Mouse (Mus musculus): ENCODE data around the gene Ulk4.

Ulk4 gene

GRCm38 (mm10) chr9:121092568-121092967 is 184.4 kb downstream of the Ulk4 start:
- no peak for DNase-seq

GRCm38 (mm10) chr9:121091016-121091735 is 185.8 kb downstream of the Ulk4 start:
- DNase-seq: no peak

GRCm38 (mm10) chr9:121087661-121088060 is 189.3 kb downstream of the Ulk4 start:
- DNase-seq: peak; percentile 73

GRCm38 (mm10) chr9:121084191-121084590 is 192.8 kb downstream of the Ulk4 start:
- no peak for DNase-seq

- no peak for DNase-seq
These were observed 196.2 kb downstream of the Ulk4 start for GRCm38 (mm10) chr9:121080834-121081233.

DNA sequence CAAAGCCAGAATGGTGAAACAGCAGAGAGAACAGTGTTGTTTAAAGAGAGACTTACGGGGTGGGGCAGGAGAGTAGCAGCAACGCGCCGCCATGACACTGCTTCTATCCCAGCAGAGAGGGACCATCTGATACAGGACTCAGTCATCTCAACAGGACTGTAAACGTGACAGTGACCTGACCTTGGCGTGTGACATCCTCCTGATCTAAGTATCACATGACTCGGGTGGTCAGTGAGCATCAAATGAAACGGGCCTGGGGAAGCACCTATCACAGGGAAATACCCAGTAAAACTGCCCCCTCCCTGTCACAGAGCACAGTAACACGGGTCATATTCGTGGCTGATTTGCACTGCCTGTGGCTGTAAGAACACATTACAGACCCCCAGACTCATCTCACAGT is 196.6 kb downstream of the Ulk4 start:
- no peak for DNase-seq

- DNase-seq: no peak
These were observed 197.5 kb downstream of the Ulk4 start for GRCm38 (mm10) chr9:121079388-121080088.

DNA sequence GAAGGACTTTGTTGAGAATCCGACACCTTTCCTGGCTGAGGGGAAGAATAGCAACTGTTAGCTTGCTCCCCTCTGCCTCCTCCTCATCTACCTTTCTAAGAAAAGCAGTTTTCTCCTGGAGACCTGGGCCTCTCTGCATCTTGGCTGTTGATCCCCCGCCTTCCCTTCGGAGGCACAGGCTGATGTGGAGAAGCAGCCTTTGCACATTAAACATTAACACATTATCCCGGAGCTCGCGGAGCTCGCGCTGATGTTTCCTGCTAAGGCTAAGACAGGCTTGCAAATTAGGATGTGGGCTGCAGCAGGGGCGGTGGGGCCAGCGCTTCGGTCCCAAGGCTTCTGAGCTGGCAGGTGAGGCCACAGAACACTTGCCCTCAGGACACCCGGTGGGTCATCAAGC is 200.7 kb downstream of the Ulk4 start:
- peak; percentile 40 for DNase-seq

DNA sequence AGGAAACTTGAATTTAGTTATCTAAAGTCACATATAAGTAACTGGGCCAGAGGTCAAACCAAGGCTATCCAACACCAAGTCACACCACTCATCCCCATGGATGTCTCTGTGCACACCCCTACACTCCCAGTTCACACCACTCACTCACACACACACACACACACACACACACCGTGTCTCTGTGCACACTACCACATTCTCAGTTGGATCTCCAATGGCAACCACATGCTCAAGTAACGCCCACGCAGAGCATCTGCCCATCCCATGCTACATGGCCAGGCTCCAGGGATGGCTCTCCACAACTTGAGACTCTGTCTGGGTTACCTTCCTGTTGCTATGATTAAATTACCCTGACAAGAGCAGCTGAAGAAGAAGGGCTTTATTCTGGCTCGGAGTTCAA is 201.8 kb downstream of the Ulk4 start:
- DNase-seq: no peak

DNA sequence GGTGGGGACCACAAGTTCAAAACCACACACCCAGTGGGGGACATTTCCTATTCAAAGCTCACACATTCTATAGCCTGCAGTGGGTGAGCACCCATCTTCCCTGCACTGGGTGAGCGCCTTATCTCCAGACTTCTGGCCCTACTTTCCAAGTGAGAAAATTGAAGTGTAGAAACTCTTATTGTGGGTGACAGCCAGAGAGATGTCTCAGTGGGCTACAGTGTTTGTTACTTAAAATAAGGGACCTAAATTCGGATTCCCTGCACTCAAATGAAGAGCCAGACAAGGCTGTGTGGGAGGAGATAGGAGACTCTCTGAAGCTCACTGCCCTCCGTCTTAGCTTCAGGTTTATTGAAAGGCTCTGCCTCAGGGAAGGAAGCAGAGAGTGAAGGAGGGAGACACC is 202.3 kb downstream of the Ulk4 start:
- DNase-seq: no peak

GRCm38 (mm10) chr9:121072127-121072757 is 204.8 kb downstream of the Ulk4 start:
- no peak for DNase-seq

- DNase-seq: no peak
These were observed 205.4 kb downstream of the Ulk4 start for GRCm38 (mm10) chr9:121071461-121072126.

DNA sequence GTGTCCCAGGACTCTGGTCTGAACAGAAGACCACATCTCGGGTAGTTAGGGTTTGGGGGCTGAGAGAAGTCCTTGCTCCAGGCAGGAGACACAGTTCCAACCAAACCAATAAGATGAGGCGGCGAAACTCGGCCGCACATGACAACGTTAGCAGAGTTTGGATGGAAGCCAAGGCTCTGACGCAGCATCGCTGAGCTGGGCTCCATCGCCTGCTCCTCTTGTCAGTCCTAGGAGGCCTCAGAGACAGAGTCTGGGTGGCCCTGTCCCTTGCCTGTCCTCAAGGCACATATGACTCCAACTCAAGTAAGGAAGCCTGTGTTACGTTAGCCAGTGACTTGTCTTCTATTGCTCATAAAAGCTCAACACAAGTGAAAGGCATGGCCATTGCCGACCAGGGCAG is 205.9 kb downstream of the Ulk4 start:
- no peak for DNase-seq

GRCm38 (mm10) chr9:121068115-121068514 is 208.9 kb downstream of the Ulk4 start:
- no peak for DNase-seq

- no peak for DNase-seq
These were observed 210.0 kb downstream of the Ulk4 start for GRCm38 (mm10) chr9:121067043-121067442.

GRCm38 (mm10) chr9:121065383-121065978 is 211.5 kb downstream of the Ulk4 start:
- DNase-seq: no peak

GRCm38 (mm10) chr9:121064606-121065355 is 212.2 kb downstream of the Ulk4 start:
- no peak for DNase-seq

DNA sequence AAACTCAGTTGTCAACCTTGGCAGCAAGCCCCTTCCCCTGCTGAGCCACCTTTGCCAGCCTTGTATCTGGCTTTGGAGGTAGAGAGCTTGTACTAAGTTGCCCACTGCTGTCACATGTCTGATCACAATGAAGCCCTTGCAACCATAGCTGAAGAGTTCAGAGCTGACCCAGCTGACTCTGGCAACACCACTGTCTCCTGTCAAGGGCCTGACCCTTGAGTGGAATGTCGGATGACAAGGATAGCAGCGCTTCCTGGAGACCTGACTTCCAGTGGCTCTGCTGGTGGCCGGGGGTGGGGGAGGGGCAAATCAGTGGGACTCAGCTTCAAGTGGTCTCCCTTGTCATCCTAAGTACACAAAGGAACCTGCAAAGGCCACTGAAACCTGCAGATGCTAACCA is 214.3 kb downstream of the Ulk4 start:
- DNase-seq: no peak

DNA sequence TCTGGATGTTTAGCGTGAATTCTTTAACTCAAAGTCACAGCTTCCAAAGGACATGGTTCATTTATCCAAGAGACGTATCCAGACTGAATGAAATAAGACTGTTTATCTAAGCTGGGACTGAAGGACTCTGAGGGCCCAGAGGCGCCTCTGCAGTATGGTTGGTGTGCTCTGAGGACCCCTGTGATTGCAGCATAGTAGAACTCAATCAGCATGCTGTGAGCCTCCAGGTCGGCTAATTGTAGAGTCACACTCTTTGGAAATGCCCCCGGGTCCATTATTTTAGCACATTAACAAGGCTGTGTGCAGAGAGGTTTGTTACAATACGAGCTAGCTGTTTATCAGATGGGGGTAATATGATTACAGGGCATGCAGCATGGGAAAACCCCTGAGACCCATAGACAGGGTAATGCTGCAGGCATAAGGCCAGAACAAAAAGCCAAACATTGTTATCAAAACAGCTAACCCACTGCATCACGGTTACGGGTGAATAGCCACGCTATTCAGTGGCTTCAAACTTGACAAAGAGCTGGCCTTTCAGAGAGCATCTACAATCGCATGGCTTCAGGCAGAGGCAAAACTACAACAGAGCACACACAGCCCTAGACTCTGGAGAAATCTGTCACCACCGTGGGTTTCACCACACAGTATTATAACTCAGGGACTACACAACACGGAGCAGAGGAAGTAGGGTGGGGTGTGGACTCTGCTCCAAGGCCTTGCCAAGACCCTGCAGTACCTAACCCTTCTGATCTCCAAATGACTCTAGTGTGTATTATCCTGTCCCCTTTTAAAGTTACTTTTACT is 215.0 kb downstream of the Ulk4 start:
- DNase-seq: no peak

DNA sequence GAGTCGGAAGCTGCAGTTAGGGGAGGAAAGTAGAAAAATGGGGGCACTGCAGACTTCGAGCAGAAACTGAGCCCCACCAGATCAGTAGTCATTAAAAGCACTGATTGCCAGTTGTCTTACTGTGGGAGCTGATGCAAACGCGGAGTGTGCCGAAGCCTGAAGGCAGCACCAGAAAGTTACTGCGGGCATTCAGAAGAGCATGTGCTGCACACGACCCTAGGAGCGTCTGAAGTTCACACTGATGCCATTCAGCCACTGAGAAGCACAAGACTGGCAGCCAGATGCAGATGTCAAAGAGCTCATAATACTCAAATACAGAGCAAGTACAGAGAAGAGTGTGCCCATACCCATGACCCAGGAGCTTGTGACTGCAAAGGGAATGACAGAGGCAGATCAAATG is 216.7 kb downstream of the Ulk4 start:
- DNase-seq: no peak

GRCm38 (mm10) chr9:121059286-121059685 is 217.7 kb downstream of the Ulk4 start:
- no peak for DNase-seq

GRCm38 (mm10) chr9:121058538-121058937 is 218.5 kb downstream of the Ulk4 start:
- peak; percentile 11 for DNase-seq
